Mouse (Mus musculus) left cerebral cortex, adult 11 months (tissue): ENCODE results near the gene U2af2.
"Not testable (repeated sequence)": the region's sequence is repeated elsewhere in the genome, so short reads cannot be mapped to it uniquely, and the experiment has no call there.

Experiments used
- DNase-seq: peaks from one replicate; pipeline ENCODE4 v3.0.0; 2022; ENCODE audit warnings: low spot score

U2af2 gene

DNA sequence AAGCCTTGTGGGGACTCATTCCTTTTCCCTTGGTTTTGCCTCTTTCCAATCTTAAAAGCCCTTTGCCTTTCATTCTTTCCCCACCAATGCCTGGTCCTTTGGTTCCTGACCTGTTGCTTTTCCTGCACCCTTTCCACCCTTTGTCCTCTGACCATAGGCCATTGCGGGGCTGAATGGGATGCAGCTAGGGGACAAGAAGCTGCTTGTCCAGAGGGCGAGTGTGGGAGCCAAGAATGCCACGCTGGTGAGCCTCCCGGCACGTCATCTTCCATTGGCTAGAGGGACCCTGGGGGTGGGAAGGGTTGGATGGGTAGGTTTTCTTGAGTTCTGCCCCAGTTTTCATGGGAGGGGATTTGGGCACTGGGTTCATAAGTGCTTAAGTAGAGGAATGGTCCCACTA is 13.0 kb downstream of the U2af2 start:
- no peak for DNase-seq

DNA sequence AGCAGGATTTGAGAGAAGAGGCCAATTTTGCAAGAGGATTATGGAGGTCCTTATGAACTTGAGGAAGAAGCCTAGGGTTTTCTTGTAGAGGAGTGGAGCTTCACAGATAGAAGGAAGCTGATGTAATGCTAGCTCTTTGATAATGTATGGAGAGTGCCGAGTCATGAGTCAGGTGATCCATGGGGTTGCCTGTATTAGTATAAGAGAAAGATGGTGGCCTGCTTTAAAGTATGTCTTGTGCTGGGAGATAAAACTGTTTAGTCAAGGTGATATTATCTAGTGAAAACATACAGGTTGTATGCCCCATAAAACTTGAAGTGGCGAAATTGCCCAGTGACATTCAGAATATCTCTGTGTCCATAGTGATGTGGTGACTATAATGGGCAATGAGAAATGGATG is 15.0 kb downstream of the U2af2 start:
- DNase-seq, result no peak

DNA sequence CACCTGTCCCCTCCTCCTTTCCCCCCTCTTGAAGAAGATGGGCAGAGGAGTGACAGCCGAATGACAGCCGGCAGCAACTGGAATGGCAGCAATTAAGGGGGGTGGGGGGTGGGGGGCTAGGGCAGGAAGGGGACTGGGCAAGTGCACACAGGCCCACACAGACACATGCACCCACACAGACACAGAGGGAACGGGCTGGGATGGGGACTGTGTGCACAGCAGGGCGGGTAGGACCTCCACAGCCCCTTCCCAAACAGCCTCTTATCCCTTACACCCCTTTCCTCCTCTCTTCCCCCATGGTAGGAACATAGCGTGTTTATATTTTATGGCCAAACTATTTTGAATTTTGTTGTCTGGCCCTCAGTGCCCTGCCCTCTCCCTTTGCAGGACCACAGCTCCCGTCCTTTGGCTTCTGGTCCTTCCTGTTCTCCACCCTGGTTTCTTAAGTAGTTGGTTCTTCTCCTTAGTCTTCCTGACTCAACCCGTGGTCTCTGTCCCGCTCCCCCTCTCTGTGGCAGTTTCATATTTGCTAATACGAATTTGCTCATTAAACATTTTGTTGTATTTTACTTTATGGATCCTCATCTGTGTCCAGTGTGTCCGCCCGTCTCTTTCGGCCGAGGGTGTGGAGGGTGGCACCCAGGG is 17.5 kb downstream of the U2af2 start:
- not testable (repeated sequence) for DNase-seq

DNA sequence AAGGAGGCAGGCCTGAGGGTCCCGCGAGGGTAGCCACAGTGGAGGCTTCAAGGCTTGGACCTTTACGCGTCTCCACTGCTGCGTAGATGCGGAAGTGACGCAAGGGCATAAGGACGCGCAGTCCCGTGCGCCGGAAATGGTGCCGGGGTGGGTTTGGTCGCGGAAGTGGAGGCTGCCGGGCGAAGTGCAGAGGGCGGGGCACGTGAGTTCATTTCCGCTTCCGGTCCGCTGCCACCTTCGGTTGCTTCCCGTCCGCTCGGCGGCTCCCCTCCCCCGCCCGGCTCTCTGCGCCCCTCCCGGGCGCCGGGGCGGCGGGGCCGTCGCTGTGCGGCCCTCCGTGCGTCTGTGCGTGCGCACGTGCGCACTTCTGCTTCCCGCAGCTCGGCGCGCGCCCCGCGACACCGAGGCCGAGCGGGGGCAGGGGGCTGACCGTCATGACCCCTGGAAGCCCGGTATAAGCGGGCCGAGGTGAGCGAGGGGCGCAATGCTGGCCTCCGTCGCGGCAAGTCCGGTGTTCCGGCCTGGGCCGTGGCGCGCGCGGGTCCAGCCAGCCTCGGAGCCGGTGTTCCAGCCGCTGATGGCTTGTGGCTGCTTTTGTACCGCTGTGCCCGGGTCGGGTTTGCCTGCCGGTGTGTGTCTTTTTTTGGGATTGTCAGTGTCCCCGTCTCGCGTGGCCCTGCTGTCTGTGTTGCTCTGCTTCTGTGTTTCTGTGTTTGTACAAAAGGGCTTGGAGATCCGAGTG is 18.2 kb downstream of the U2af2 start, which contains the start of gene Epn1:
Gene Epn1, plus strand, starts transcription at position 226 of the 742 bp plus-strand sequence.
- peak; percentile 92 for DNase-seq

DNA sequence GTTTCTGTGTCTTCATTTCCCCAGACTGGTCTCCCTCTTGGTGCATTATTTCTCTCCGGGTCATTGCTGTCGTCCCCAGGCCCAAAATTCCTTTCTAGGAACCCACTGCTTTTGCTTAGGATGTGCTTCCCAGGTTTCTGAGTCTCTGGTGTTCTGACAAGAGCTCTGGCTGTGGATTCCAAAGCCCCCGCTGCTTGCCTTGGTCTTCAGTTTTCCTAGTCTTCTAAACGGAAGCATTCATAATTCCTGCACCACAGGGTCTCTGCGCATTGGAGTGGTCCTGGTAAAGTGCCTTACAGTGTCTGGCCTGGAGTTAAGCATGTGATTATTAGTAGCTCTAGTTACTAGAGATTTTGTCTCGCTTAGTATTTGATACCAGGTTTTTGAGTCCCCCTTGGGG is 18.9 kb downstream of the U2af2 start:
- DNase-seq, result no peak

DNA sequence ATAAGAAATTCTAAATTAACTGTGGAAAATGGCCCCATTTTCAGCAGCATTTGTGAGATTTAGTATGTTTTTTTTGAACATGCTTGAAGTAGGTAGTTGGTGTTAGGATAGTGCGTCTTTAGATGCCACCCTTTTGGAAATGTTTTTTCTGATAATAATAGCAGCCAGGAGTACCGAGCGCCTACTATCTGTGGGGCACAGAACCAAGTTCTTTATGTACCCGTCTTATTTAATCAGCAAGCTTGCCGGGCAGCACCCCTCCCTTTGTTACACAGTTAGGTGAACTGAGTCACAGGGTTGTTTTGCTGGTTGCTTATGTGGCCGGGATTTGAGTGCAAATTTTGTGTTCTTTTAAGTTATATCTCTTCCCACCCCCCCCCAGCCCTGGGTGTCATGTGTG is 19.3 kb downstream of the U2af2 start:
- DNase-seq, result no peak

DNA sequence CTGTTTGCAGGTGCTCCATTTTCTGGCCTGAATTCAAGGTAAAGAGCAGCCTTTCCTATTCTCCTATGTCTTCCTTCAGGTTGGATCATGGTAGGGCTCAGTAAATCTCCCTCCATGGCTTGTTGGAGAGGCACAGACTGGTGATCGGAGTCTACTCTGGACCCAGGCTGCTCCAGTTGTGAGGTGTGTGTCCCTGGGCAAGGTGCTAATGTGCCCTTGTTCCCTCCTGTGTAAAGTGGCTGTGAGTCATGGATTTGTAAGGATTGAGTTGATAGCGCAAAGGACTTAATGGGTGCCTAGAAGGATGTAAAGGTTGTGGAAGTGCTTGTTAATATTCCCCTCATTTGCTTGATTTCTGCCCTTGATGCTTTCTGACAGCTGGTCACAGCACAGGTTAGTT is 20.0 kb downstream of the U2af2 start:
- DNase-seq, result no peak

DNA sequence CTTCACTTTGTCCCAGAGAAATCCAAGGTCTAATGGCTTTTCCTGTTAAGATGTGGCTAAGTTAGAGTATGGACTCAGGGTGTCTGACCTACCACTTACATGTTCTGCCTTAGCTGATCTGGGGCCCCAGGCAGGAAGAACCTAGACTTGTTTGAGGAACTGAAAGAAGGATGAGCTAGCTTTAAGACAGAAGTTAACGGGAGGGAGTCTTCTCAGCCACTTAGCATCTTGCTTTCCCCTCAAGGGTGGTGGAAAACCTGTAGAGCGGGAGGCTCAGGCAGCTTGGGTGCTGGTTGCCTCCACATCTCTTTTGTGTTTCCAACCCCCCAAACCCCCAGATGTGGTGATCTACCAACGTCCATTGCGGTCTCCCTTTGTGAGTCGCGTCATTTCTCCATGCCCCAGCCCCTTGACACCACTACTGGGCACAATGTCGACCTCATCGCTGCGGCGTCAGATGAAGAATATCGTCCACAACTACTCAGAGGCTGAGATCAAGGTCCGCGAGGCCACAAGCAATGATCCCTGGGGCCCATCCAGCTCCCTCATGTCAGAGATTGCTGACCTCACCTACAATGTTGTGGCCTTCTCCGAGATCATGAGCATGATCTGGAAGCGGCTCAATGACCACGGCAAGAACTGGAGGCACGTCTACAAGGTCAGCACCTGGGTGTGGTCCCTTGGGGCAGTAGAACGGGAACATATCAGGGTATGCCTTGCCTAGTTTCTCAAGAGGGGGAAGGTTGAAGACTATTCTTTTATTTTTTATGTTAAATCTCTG is 21.6 kb downstream of the U2af2 start:
- DNase-seq, result no peak

DNA sequence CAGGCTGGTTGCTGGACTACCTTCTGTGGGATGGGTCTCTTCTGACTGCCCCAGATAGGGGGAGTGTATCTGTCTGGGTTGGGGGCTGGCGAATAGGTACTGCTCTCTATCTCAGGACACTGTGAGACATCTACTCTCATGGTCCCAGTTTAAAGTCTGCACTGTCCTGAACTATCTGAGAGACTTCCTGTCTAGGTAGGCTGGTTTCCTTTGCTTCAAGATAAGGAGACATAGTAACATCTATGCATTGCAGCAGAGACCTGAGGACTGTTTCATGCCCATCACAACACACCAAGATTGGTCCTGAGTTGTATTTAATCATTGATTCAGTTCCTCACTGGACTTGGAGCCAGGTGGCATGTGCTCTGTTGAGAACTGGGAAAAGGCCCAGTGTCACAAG is 23.6 kb downstream of the U2af2 start:
- DNase-seq, result no peak

DNA sequence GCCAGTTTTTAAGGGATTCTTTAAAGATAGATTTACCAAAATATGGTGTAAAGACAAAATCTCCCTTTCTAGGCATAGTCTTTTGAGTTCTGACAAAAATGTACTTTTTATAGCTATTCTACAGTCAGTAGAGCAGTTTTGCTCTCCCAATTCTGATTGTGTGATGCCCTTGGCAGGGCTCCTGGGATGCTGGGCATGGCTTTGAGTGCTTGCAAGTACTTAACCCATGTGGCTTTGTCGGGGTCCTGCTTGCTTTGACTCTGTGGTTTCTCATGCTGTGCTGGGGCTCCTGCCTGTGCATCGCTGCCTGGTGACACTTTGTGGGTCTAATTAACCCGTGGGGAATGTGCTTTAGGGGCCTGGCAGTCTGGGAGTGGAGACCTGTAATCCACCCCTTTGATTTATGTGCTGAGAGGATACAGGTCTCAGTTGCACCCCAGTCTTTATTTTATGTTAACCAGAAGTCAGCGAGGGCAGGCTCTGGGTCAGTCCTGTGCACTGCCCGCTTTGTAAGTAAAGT is 25.0 kb downstream of the U2af2 start:
- no peak for DNase-seq

DNA sequence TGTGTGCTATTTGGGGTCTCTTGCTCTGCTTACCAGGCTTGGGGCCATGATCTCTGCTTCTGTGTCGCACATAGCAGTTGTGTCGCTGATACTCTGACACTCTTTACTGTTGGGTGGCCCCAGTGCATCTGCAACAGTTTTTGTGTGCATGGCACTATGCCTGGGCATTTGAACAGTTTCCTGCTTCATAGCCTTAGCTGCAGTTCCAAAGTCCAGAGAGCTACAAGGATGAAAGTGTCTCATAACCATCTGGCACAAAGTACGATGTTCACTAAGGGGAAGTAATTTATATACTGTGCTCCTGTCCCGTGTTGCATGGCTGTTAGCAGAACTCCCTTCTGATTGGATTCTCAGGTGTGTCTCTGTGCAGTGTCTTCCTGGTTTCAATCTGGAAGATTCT is 25.9 kb downstream of the U2af2 start:
- no peak for DNase-seq

DNA sequence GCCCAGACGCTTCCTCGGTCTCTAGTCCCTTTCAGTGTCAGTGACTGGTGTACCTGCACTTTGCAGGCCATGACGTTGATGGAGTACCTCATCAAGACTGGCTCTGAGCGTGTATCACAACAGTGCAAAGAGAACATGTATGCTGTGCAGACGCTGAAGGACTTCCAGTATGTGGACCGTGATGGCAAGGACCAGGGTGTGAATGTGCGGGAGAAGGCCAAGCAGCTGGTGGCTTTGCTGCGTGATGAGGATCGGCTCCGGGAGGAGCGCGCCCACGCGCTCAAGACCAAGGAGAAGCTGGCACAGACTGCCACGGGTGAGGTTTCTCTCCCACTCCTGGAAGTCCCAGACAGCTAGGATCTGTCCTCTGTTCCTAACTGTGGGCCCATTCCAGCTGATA is 27.9 kb downstream of the U2af2 start:
- no peak for DNase-seq

DNA sequence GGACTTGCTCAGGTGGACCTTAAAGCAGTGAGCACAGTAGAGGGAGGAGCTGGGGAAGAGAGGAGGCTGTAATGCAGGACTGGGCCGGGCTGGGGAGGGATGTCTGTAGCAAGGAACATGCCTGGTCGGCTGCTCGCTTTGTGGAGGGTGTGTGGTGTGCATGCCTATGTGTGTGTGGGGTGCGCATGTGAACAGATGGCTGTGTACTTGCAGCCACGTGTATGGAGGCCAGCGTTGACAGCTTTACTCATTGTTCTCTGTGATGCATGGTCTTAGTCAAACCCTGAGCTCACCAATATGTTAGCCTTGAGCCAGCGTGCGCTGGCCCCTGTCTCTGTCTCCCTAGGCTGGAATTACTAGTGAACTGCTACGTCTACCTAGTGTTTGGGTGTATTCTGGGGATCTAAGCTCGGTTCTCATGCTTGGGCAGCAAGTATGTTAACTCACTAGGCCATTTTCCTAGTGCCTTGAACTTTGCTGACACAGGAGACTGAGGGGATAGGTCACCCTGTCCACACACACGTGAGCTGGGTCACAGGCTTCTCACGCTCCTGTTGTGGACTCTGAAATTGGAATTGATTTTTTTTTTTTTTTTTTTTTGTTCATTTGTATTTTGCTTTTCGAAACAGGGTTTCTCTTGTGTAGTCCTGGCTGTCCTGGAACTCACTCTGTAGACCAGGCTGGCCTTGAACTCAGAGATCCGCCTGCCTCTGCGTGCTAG is 29.2 kb downstream of the U2af2 start:
- DNase-seq, result no peak

DNA sequence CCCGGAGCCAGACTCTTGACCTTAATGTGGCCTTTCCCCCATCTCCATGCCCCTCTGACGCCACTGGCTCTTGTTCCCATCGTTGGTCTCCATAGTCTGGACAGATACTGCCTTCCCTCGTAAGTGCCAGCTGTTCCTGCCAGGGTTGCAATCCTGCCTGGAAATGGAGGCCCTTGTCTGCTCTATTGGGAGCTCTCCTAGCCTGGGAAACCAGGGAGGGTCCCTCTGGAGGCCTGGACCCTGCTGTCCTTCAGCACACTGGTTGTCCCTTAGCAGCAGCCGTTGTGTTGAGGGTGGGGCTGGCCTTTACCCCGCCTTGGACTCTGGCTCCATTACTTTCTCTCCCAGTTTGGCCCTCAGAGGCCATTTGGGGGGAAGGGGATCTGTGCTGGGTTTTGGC is 30.4 kb downstream of the U2af2 start:
- no peak for DNase-seq

DNA sequence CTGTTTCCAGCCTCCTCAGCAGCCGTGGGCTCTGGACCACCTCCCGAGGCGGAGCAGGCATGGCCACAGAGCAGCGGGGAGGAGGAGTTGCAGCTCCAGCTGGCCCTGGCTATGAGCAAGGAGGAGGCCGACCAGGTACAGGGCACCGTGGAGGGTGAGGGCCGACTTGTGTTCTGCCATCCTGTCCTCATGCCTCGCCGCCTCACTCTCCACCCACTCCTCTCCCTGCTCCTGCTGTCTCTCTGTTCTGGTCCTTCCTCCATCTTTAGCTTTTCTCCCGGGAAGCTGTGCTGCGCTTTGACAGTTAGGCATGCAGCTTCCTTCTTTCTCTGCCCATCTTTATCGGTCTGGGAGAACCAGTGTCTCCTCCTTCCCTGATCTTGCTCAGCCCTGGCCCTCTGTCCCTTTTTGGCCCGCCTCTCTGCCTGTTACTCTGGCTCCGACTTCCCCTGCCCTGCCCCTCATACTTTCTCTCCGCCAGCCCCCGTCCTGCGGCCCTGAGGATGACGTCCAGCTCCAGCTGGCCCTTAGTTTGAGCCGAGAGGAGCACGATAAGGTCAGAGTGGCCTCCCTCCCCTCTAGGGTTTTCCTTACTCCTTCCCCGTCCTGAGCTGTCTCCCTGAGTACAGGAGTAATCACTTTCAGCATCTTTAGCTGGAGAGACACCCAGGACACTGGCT is 31.0 kb downstream of the U2af2 start:
- no peak for DNase-seq

DNA sequence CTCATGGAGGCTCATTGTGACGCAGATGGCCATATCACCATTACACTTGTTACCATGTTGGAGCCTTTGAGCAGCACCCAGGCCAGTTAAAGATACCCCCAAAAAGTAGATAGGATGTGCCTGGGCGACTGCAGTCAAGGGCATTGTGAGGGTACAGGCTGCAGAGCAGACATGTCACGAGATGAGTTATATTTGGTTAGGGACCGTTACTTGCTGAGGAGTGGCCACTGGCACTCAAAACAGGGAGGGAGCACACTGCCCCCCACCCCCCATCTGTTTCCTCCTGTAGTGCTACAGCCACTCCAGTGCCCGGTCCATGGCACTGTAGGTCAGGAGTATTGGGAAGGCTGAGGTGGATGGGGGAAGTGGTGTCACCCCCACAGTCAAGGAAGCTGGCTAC is 36.8 kb downstream of the U2af2 start:
- no peak for DNase-seq

DNA sequence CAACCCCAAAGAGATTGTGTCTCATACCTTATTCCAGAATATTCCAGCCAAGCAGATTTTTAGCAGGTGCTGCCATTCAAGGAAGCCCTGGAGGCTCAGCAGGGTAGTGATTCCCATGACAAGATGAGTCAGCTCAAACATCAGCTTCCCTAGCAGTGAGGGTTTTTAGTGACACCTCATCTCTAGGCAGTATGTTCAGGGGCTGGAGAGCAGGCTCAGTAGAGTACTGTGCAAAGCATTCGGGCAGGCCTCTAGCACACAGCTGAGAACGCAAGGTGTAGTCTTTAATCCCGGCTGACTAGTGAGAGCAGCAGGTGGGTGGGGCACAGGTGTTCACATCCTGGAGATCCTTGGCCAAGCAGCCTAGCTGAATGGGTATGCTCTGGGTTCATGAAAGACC is 37.9 kb downstream of the U2af2 start:
- DNase-seq, result no peak

DNA sequence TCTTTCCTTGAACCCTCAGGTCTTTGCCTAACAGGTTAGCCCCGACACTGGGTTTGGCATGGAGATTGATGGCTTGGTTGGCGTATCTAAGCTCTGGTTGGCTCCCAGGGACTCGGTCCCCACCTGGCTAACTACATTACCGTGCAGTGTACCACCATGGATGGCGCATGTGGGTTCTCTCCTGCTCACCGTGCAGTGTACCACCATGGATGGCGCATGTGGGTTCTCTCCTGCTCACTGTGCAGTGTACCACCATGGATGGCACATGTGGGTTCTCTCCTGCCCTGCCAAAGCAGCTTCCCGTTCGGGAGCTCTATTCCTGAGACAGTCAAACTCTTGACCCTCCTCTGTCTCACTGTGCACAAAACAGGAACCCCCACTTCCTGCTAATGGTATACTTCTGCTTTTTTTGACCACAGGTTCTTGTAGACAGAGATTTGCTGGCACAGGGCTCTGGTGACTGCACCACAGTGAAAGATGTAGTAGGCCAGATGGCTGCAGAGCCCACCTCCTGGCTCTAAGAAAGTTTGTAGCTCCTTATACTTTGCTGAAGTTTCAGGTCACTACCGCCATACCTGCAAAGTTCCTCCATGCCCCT is 39.2 kb downstream of the U2af2 start:
- DNase-seq, result no peak

DNA sequence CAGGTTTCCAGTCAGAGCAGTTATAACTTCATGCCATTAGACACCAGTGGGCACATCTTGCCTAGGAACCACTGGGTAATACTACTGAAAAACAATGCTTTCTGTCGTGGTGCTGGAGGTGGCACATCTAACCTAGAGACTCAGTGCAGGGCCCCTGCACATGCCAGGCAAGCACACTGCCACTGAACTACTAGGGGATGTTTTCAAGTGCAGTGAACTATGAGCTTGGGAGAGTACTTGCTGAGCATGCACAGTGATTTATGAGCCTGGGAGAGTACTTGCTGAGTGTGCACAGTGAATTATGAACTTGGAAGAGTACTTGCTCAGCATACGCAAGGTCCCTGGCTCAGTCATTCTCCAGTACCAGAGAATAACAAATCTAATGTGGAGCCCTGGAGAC is 40.6 kb downstream of the U2af2 start:
- no peak for DNase-seq

DNA sequence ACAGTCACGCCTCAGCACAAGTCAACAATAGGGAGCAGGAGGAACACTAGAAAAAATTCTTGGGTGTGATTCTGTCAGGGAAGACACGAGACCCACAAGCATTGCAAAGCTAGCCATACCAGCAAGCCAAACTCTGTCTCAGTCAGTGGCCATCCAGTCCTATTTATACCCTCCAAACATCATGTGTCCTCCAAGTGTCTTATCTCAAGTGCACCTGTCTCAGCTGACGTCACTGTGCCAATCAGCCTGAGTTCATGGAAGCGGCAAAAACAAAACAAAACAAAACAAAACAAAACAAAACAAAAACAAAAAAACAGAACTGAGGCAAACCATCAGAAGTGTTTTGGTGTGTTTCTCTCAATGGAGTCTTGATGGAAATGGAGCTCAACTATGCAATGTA is 46.3 kb downstream of the U2af2 start:
- DNase-seq, result no peak

DNA sequence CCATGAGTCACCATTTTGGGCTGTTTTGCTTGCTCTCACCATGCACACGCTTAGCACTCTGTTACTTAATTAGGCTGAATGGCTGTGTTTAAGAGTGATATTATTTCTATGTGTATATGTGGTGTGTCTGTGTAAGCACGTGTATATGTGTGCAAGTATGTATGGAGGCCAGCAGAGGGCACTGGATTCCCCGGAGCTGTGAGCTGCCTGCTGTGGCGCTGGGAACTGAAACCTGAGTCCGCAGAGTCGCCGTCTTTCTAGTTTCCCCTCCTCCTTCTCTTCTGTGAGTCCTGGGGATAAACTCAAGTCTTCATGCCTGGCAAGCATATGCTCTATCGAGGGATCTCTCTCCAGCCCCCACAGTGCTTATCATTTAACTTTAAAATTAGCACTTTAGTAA is 47.4 kb downstream of the U2af2 start:
- DNase-seq, result no peak
